ENCODE assay signal across 8 mouse cellular contexts in genomic region chr2:29124936-29125701, GRCm38 (mm10). TPM values are rescaled to one million over a fixed set of nuclear protein-coding genes. Genes with fewer than 3 reads are reported as not detected.
DNase-seq lines count a peak whose midpoint lies in the region; ATAC-seq and TF ChIP-seq lines count a peak whose summit lies in the region.

No protein-coding gene starts in this region.

- peak; percentile 97 for ATAC-seq in heart, embryonic 15.5 days (replicated peaks; ENCODE audit: insufficient number of reproducible peaks, insufficient read depth, low FRiP score, low read depth)
- peak; percentile 98 for ATAC-seq in liver, embryonic 14.5 days (ENCODE audit: insufficient read depth)
- ATAC-seq in neural tube, embryonic 11.5 days (ENCODE audit: insufficient read depth, low FRiP score, low TSS enrichment) = peak; percentile 99
- ATAC-seq in stomach, postnatal 0 days (ENCODE audit: low FRiP score, low TSS enrichment) = peak; percentile 99

- H3K4me3 ChIP-seq in forebrain, embryonic 10.5 days = peak overlapping the region; percentile 89
- peak overlapping the region; percentile 81 for H3K4me3 ChIP-seq in heart, embryonic 15.5 days
- H3K4me3 ChIP-seq in liver, embryonic 14.5 days (ENCODE audit: insufficient read depth in 1 of 2, low read depth in 2 of 2, low read length in 2 of 2) = peak overlapping the region; percentile 80 to 85
- peak overlapping the region; percentile 69 for H3K4me3 ChIP-seq in neural tube, embryonic 11.5 days (ENCODE audit: low read depth, low read length)
- peak overlapping the region; percentile 85 for H3K4me3 ChIP-seq in stomach, postnatal 0 days (ENCODE audit: low read depth, low read length)

- TF ChIP-seq EP300 in liver, embryonic 14.5 days (IDR thresholded peaks at IDR 0.05; ENCODE audit: low read depth) = no peak
- peak; percentile 47 for TF ChIP-seq EP300 in stomach, postnatal 0 days (optimal IDR thresholded peaks at IDR 0.05)

- H3K4me2 ChIP-seq in heart, embryonic 15.5 days = peak overlapping the region; percentile 87
- H3K4me2 ChIP-seq in liver, embryonic 14.5 days (ENCODE audit: low read depth) = peak overlapping the region; percentile 73
- peak overlapping the region; percentile 83 for H3K4me2 ChIP-seq in neural tube, embryonic 11.5 days (ENCODE audit: low read depth)
- peak overlapping the region; percentile 74 for H3K4me2 ChIP-seq in stomach, postnatal 0 days (replicated peaks; ENCODE audit: low read depth)

- H3K9ac ChIP-seq in heart, embryonic 15.5 days = peak overlapping the region; percentile 82
- peak overlapping the region; percentile 83 for H3K9ac ChIP-seq in liver, embryonic 14.5 days (replicated peaks)
- peak overlapping the region; percentile 83 for H3K9ac ChIP-seq in neural tube, embryonic 11.5 days (ENCODE audit: low read length)
- peak overlapping the region; percentile 85 for H3K9ac ChIP-seq in stomach, postnatal 0 days (ENCODE audit: low read length)

- H3K27me3 ChIP-seq in forebrain, embryonic 10.5 days (ENCODE audit: poor library complexity, severe bottlenecking) = no peaks in the 10 kb centered on the region
- H3K27me3 ChIP-seq in heart, embryonic 15.5 days = no peaks in the 10 kb centered on the region
- no peaks in the 10 kb centered on the region for H3K27me3 ChIP-seq in liver, embryonic 14.5 days (ENCODE audit: control insufficient read depth, insufficient read depth, low read length)
- no peaks in the 10 kb centered on the region for H3K27me3 ChIP-seq in neural tube, embryonic 11.5 days (ENCODE audit: control insufficient read depth, insufficient read depth, low read length)
- H3K27me3 ChIP-seq in stomach, postnatal 0 days (ENCODE audit: control insufficient read depth, insufficient read depth, low read length) = no peaks in the 10 kb centered on the region

- peaks cover 38% of the 10 kb centered on the region for H3K36me3 ChIP-seq in forebrain, embryonic 10.5 days (replicated peaks)
- H3K36me3 ChIP-seq in heart, embryonic 15.5 days = peaks cover 5% of the 10 kb centered on the region
- peaks cover under 1% of the 10 kb centered on the region for H3K36me3 ChIP-seq in liver, embryonic 14.5 days (replicated peaks; ENCODE audit: control insufficient read depth, insufficient read depth, low read depth)
- H3K36me3 ChIP-seq in neural tube, embryonic 11.5 days (ENCODE audit: control insufficient read depth, insufficient read depth, low read length) = peaks cover 2% of the 10 kb centered on the region; the same call in 1 of the 2 replicates
- no peaks in the 10 kb centered on the region; the same call in 1 of the 2 replicates for H3K36me3 ChIP-seq in stomach, postnatal 0 days (ENCODE audit: control insufficient read depth, insufficient read depth, low read length)

- peak overlapping the region; percentile 94 for H3K27ac ChIP-seq in forebrain, embryonic 10.5 days
- peak overlapping the region; percentile 95 for H3K27ac ChIP-seq in heart, embryonic 15.5 days
- peak overlapping the region; percentile 65 for H3K27ac ChIP-seq in liver, embryonic 14.5 days
- peak overlapping the region; percentile 94 for H3K27ac ChIP-seq in neural tube, embryonic 11.5 days (ENCODE audit: low read depth, low read length)
- peak overlapping the region; percentile 96 for H3K27ac ChIP-seq in stomach, postnatal 0 days (replicated peaks)

- peak; percentile 10; the same call in 1 of the 2 replicates for TF ChIP-seq CTCF in liver, embryonic 14.5 days (IDR thresholded peaks at IDR 0.05; ENCODE audit: low read depth)
- TF ChIP-seq CTCF in stomach, postnatal 0 days (IDR thresholded peaks at IDR 0.05; ENCODE audit: low read depth) = peak; percentile 28

- under 1% methylated on average over 75 of the region's 81 CpGs for WGBS in forebrain, embryonic 10.5 days
- under 1% methylated on average over 79 of the region's 81 CpGs for WGBS in heart, embryonic 15.5 days
- under 1% methylated on average over 81 of the region's 81 CpGs for WGBS in liver, embryonic 14.5 days (ENCODE audit: insufficient replicate concordance)
- under 1% methylated on average over 66 of the region's 81 CpGs for WGBS in neural tube, embryonic 11.5 days
- under 1% methylated on average over 71 of the region's 81 CpGs for WGBS in stomach, postnatal 0 days

- H3K9me3 ChIP-seq in forebrain, embryonic 10.5 days = no peaks in the 10 kb centered on the region
- no peaks in the 10 kb centered on the region for H3K9me3 ChIP-seq in heart, embryonic 15.5 days (replicated peaks)
- no peaks in the 10 kb centered on the region for H3K9me3 ChIP-seq in liver, embryonic 14.5 days (ENCODE audit: control insufficient read depth, low read length)
- no peaks in the 10 kb centered on the region for H3K9me3 ChIP-seq in neural tube, embryonic 11.5 days (ENCODE audit: control insufficient read depth, low read length)
- H3K9me3 ChIP-seq in stomach, postnatal 0 days (ENCODE audit: control insufficient read depth, low read length) = no peaks in the 10 kb centered on the region

- H3K4me1 ChIP-seq in forebrain, embryonic 10.5 days = peaks cover 17% of the 10 kb centered on the region
- peaks cover 12% of the 10 kb centered on the region for H3K4me1 ChIP-seq in heart, embryonic 15.5 days (replicated peaks)
- H3K4me1 ChIP-seq in liver, embryonic 14.5 days (replicated peaks; ENCODE audit: control insufficient read depth in 2 of 2, insufficient read depth in 2 of 2, low read length in 1 of 2) = peaks cover 7 to 8% of the 10 kb centered on the region in 2 experiments
- H3K4me1 ChIP-seq in neural tube, embryonic 11.5 days (ENCODE audit: control insufficient read depth, insufficient read depth, low read length) = peaks cover 9% of the 10 kb centered on the region
- no peaks in the 10 kb centered on the region for H3K4me1 ChIP-seq in stomach, postnatal 0 days (replicated peaks; ENCODE audit: control insufficient read depth, insufficient read depth)

- peak; percentile 100 for DNase-seq in CD8-positive naive resting alpha-beta T cell, adult 2 months (ENCODE audit: low read depth in 2 of 2, low spot score in 2 of 2)
- peak; percentile 98 for DNase-seq in c-Kit-positive CD71-negative TER-119-negative erythroid progenitor cells, embryonic 14.5 days (ENCODE audit: low read depth)
- DNase-seq in forebrain, embryonic 10.5 days (ENCODE audit: extremely low spot score, low spot score) = peak; percentile 100
- peak; percentile 100 for DNase-seq in kidney, postnatal 25 days
- peak; percentile 97 for DNase-seq in liver, embryonic 14.5 days (ENCODE audit: low read depth in 3 of 3, low spot score in 3 of 3)
- peak; percentile 98 for DNase-seq in neural tube, embryonic 11.5 days (ENCODE audit: low spot score)
- peak; percentile 100 for DNase-seq in stomach, postnatal 0 days (ENCODE audit: low spot score)

RNA-seq across cellular contexts. Expression of gene Setx, which starts 1.1 kb away (rescaled TPM):
- polyA plus RNA-seq in forebrain, embryonic 10.5 days (2016; fragmentation: Nextera tagmentation; extraction: Ambion mirVana) = 12.7 and 13.8 TPM in 2 replicates
- polyA plus RNA-seq in heart, embryonic 15.5 days (2015; fragmentation: Nextera tagmentation; extraction: Ambion mirVana) = 5.9 and 6.8 TPM in 2 replicates
- polyA plus RNA-seq in liver, embryonic 14.5 days (2012; rRNA removed) = 2.0 and 2.8 TPM in 2 replicates
- 3.4 and 3.9 TPM in 2 replicates for polyA plus RNA-seq in liver, embryonic 14.5 days (2014; fragmentation: Nextera tagmentation; extraction: Ambion mirVana)
- polyA plus RNA-seq in neural tube, embryonic 11.5 days (2014; fragmentation: Nextera tagmentation; extraction: Ambion mirVana) = 12.6 and 14.3 TPM in 2 replicates
- polyA plus RNA-seq in stomach, postnatal 0 days (2015; fragmentation: Nextera tagmentation; extraction: Ambion mirVana) = 4.8 and 5.1 TPM in 2 replicates

Comparison
In these comparisons a context has a peak if more than half of its experiments do, and no peak if none do; other contexts are left out.
1. Peak in every context shown above with its lines: DNase-seq, ATAC-seq, H3K4me3 ChIP-seq and H3K27ac ChIP-seq.